Mouse (Mus musculus): ENCODE data around the gene Gm20388.

Gene Gm20388

DNA sequence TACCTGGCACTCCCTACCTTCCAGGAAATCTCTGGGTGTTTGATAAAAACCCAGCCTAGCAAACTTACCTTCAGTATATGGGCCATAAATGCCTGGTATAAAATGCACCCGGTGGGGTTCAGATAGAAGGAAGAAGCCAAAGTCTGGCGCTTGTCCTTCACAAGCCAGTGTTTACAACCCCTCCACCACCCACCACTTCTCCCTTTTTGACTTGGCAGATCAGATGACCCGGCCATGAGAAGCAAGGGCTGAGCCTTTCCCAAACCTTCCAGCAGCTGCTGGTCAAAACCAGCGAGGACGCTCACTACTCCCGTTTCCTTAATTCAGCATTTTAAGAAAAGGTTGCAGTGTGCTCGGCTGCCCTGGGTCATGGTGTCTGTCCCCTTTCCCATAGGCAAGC lies 834.6 kb downstream of the Gm20388 start:
- DNase-seq (ENCODE audit: low spot score), result no peak

- no peak for DNase-seq (ENCODE audit: low spot score)
Measured at GRCm38 (mm10) chr8:120746007-120746701, 835.5 kb downstream of the Gm20388 start.

DNA sequence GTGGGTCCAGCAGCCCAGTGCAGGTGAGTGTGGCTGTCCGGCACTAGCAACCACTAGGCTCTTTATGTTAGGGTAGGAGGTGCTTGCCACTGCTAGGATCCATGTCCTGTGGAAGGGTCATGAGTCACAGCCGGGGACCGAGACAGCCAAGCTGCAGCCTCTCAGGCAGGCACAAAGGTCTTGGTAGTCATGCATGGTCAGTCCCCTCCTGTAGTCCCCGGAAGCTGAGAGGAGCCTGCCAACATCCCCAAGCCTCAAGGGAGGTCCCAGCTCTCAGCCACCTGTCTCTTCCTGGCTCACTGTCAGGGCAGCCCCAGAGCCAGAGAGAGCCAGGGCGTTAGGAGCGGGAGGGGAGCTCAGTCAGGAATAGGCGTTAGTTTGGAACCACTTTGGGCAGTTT lies 836.6 kb downstream of the Gm20388 start:
- no peak for DNase-seq (ENCODE audit: low spot score)

- DNase-seq (ENCODE audit: low spot score), result no peak
Measured at GRCm38 (mm10) chr8:120750616-120751015, 840.0 kb downstream of the Gm20388 start.

DNA sequence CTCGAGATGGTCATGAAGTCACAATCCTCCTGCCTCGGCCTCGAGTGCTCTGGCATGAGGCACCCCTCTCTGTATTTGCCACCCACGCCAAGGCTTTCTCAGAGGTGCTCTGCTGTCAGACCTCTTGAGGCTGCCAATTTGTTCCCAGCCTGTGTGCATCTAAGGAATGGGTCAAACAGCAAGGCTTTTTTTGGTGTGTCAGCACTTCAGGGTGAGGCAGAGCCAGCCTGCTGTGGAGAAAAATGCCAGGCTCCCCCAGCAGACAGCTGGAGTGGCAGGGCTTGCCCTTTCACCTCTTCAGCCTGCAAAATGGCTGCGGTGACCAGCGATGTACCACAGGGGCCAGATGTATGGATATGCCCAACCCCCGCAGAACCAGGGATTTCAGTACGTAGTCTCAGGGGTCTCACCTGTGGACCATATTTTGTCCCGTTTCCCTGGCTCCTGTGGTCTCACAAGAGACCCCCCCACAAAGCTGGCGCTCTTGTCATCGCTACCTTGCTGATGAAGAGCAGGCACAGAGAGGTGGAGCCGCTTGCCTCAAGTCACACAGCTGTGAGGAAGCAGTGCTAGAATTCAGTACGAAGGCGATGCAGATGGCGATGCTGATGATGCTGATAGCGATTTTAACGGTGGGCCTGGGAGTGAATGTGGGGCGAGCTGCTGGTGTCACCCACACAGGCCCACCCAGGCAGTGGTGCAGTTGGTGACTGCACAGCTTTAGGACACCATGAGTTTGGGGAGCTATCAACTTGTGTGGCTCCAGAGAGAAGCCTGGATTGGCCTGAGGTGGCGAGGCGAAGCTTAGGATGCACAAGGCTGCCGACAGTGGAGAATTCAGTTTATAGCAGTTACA lies 840.8 kb downstream of the Gm20388 start:
- DNase-seq (ENCODE audit: low spot score), result no peak

DNA sequence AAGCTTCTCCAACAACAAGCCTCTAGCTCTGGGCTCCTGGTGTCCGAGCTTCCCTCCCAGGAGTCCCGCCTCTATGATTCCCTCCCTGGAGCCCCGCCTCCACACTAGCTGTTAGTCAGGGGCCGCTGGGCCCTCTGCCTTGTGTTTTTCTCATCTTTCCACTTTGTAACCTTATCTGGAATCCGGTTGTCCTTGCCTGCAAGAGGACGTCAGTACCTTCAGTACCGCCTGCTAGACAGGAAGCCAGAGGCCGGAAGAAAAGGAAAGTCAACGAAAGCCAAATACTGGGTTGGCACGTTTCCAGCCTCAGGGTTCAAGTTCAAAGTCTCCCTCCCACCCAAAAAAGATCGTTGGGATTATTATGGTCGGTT lies 841.4 kb downstream of the Gm20388 start:
- DNase-seq (ENCODE audit: low spot score), result peak; percentile 74

DNA sequence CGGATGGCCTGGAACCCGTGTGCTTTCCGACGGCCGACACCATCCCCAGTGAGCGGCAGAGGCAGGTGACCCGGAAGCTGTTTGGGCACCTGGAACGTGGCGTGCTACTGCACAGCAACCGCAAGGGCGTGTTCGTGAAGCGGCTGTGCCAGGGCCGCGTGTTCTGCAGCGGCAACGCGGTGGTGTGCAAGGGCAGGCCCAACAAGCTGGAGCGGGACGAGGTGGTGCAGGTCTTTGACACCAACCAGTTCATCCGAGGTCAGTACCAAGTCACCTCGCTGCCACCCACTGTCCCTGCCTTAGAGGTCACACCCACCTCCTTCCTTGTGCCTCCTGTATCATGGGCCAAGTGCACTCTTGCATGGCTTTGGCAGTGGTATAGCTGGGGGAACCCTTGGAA lies 842.8 kb downstream of the Gm20388 start:
- DNase-seq (ENCODE audit: low spot score), result no peak

GRCm38 (mm10) chr8:120755306-120756297 lies 845.0 kb downstream of the Gm20388 start:
- peak; percentile 63 for DNase-seq (ENCODE audit: low spot score)

- DNase-seq (ENCODE audit: low spot score), result no peak
Measured at GRCm38 (mm10) chr8:120758005-120758404, 847.4 kb downstream of the Gm20388 start.

DNA sequence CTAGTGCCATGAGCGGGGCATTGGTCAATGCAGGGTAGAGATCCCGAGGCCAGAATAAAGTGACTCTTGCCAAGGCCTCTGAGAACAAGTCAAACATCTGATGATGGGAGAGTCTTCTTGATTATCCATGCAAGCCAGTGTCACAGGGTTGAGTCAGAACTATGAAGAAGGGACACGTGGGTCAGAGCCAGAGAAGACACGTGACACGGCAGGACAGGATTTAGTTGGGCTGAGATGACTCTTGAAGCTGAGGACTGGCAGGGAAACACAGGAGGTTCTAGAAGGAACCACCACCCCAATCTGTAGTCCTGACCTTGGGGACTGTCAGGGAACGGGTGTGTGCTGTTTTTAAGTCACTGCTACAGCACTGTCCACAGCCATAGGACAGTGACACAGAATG lies 849.2 kb downstream of the Gm20388 start:
- no peak for DNase-seq (ENCODE audit: low spot score)

DNA sequence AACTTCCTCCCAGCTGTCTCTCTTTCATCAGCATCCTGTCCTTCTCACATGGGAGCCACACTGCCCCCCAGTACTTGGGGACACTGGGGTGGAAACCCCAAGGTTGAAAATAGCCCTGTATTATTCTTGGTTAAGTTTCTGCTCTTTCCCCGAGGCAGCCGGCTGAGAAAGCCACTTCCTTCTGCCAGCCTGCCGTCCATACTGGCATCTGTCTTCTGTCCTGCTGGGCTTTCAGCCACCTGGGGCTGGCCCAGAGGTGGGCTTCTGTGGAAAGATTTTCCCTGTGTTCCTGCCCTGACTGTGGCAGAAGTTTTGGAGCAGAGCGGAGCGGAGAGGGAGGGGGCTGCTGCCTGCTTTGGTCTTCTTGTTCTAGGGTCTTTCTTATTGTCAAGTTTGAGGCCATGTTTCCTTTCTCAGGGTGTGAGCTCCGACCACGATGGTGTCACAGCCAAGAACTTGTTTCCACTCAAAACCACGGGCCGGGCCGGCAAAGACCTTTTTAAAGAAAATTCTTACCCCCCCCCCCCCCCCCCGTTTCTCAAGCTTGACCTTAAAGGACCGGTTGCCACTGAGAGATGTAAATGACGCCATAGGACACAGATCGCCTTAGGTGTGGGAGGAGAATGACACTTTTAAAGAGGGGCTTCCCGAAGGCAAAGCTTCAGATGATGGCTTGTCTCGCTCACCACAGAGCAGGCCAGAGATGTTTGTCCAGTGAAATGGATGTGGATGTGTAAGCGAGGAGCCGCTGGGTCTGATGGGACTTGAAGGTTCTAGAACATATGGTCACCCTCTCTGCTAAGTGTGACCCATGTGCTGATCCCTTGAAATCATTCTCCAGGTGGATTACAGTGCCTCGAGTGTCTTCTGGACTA lies 849.9 kb downstream of the Gm20388 start:
- no peak for DNase-seq (ENCODE audit: low spot score)

DNA sequence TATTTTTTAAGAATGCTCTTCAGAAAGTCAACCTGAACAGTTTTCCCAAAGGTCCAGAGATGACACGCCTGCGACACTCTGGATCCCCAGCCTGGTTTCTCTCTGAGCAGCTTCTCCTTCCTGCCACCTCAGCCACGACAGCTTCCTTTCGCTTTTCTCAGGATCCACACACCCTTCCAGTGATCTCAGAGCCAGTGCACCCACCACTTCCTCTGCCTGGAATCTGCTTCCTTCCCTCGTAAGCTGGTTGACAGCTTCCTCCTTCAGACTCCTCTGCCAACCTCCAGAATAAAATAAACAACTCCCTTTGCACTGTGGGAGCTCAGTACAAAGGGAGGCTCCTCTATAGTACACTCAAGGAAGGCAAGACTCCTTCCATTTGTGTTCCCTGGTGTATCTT lies 852.6 kb downstream of the Gm20388 start:
- no peak for DNase-seq (ENCODE audit: low spot score)

- DNase-seq (ENCODE audit: low spot score), result no peak
Measured at GRCm38 (mm10) chr8:120764638-120765037, 854.0 kb downstream of the Gm20388 start.

DNA sequence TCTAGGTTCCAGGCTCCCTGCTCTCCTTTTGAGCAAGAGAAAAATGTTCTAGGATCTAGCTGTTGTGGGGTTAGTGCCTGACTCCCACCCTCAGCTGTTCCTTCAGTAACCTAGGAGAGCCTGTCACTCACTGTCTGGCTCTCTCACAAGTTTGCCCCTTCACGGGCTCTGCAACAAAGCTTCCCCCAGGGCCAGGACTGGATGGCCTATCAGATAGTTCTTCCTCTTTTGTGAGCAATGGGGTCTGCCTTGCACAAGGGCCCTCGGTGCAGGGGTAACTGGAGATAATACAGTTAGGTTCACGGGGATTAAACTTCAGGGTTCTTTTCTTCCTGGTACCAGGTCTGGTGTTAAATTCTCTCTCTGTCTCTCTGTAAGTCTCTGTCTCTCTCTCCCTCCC lies 856.0 kb downstream of the Gm20388 start:
- no peak for DNase-seq (ENCODE audit: low spot score)

- no peak for DNase-seq (ENCODE audit: low spot score)
Measured at GRCm38 (mm10) chr8:120768454-120769218, 858.0 kb downstream of the Gm20388 start.

GRCm38 (mm10) chr8:120777184-120777583 lies 866.5 kb downstream of the Gm20388 start:
- DNase-seq (ENCODE audit: low spot score), result no peak

- DNase-seq (ENCODE audit: low spot score), result no peak
Measured at GRCm38 (mm10) chr8:120777732-120778131, 867.1 kb downstream of the Gm20388 start.

DNA sequence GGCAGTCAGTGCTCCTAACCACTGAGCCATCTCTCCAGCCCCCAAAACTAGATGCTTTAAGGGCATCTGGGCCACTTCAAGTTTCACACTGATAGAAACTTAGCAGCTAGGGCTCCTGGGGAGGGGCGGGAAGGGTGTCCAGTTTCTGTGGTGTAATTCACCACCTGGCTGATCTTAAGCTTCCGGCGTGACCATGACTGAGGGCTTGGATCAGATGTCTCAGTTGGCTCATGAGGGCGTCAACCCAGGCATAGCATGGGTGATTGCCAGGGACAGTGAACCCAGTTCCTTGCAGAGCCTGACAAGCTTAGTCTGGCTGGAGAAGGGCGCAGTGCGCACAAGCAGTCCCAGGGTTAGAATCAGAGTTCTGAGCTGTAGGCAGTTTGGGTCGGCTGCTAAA lies 868.5 kb downstream of the Gm20388 start:
- DNase-seq (ENCODE audit: low spot score), result no peak

GRCm38 (mm10) chr8:120783781-120784180 lies 873.1 kb downstream of the Gm20388 start:
- DNase-seq (ENCODE audit: low spot score), result no peak

DNA sequence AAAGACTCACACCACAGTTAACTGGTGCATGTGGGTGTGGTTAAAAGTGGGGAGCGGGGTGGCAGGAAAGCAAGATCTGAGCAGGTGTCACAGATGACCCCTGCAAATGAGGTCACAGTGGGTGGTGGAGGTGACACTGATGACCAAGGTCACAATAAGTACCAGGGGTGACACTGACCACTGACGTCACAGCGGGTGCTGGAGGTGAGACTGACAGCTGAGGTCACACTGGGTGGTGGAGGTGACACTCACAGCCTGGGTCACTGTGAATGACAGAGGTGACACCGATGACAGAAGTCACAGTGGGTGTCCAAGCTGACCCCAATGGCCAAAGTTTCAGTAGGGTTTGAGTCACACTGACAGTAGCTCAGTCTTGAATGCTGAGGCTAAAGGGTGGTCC lies 876.1 kb downstream of the Gm20388 start:
- no peak for DNase-seq (ENCODE audit: low spot score)

DNA sequence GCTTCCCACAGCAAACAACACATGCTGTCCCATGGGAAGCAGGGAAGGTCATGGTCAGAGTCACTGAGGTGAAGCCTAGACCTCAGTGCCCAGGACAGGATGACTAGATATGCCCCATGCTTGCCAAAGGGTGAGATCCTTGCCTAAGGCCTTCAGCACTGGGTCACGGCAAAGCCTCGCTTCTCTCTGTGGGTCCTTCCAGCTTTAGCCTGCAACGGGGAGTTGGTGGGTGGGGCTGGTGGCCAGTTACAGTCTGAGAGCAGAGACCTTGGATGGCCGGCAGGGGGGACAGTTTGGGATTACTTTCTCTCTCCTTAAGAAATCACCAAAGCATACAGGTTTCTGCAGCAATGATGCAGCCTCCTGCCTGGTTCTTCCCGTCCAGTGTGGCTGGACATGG lies 877.0 kb downstream of the Gm20388 start:
- no peak for DNase-seq (ENCODE audit: low spot score)
